Mouse (Mus musculus) lung, postnatal 0 days (tissue): Measurements from ENCODE around the gene Polr3h. TPM values are rescaled to one million over a fixed set of nuclear protein-coding genes. Genes with fewer than 3 reads are reported as not detected.

Experiments used
- ATAC-seq: fragments of 200-750 bp; cut with Nextera tagmentation; 2 replicates; pipeline ENCODE4 v1.8.0; 2017; ENCODE audit warnings: moderate library complexity
- DNase-seq: peaks from one replicate; pipeline ENCODE4 v3.0.0-alpha.2; 2016; ENCODE audit warnings: low spot score
- H3K27ac ChIP-seq: fragments of 300-500 bp; sonication (generic); 2 replicates; pipeline ENCODE4 v1.5.1; 2014; ENCODE audit warnings: antibody characterized with exemption, mild to moderate bottlenecking, low read length, mixed read lengths
- H3K27me3 ChIP-seq: fragments of 300-500 bp; sonication (generic); replicated peaks from 2 replicates; pipeline ENCODE4 v1.6.1; 2014; ENCODE audit warnings: low read length, mixed read lengths; ENCODE audit not compliant: insufficient read depth
- H3K36me3 ChIP-seq: fragments of 300-500 bp; sonication (generic); 2 replicates; pipeline ENCODE4 v1.6.1; 2014; ENCODE audit warnings: low read length, mixed read lengths; ENCODE audit not compliant: insufficient read depth
- H3K4me1 ChIP-seq: fragments of 300-500 bp; sonication (generic); 2 replicates; pipeline ENCODE4 v1.6.1; 2014; ENCODE audit warnings: antibody characterized with exemption, low read depth, low read length, mixed read lengths; ENCODE audit not compliant: insufficient read depth
- H3K4me2 ChIP-seq: fragments of 300-500 bp; sonication (generic); replicated peaks from 2 replicates; pipeline ENCODE4 v1.6.1; 2014; ENCODE audit warnings: low read depth, mild to moderate bottlenecking, low read length, moderate library complexity, mixed read lengths
- H3K4me3 ChIP-seq: fragments of 300-500 bp; sonication (generic); 2 replicates; pipeline ENCODE4 v1.5.1; 2014; ENCODE audit warnings: low read depth, low read length
- H3K9ac ChIP-seq: fragments of 300-500 bp; sonication (generic); replicated peaks from 2 replicates; pipeline ENCODE4 v1.6.1; 2014; ENCODE audit warnings: low read depth, mild to moderate bottlenecking
- H3K9me3 ChIP-seq: fragments of 300-500 bp; sonication (generic); 2 replicates; pipeline ENCODE4 v1.6.1; 2016; ENCODE audit warnings: low read length, mixed read lengths
- CTCF ChIP-seq: IDR thresholded peaks from 2 replicates; pipeline ENCODE4 v1.5.1; 2016; ENCODE audit warnings: antibody characterized with exemption, mild to moderate bottlenecking
- EP300 ChIP-seq: IDR thresholded peaks from 2 replicates; pipeline ENCODE4 v1.6.1; 2016; ENCODE audit warnings: antibody characterized with exemption, mild to moderate bottlenecking, control low read depth
- WGBS: fragments of 180-500 bp; shearing (Covaris S2); extraction: QIAGEN DNeasy Blood & Tissue Kit; methylation state at CpG from one replicate; pipeline ENCODE4 v1.1.7; 2014; 5-methylcytosine and 5-hydroxymethylcytosine counted together
- polyA plus RNA-seq: library from polyadenylated mRNA; unstranded; fragments of >200 nt; fragmentation: Nextera tagmentation; extraction: Ambion mirVana; gene quantifications from 2 replicates; pipeline ENCODE4 v1.2.1, GENCODE M21; 2015

Gene Polr3h
- polyA plus RNA-seq, 1 experiment from 2014 or later, result 43.1 TPM

- WGBS, result 89% methylated on average over 1 of the region's 1 CpGs
- ATAC-seq, result no peak
- no peak for DNase-seq
- Histone ChIP-seq H3K9me3 (no peaks in the 10 kb centered on the region), H3K9ac (no peak overlapping the region), H3K4me2 (no peak overlapping the region), H3K27ac (no peak overlapping the region), H3K4me3 (no peak overlapping the region), H3K36me3 (no peaks in the 10 kb centered on the region), H3K27me3 (no peaks in the 10 kb centered on the region), H3K4me1 (no peaks in the 10 kb centered on the region; the same call in 1 of the 2 replicates)
- TF ChIP-seq CTCF (no peak), EP300 (no peak)
Measured at GRCm38 (mm10) chr15:81933986-81934385, 7.9 kb upstream of the Polr3h start.

- ATAC-seq, result peak; percentile 8; the same call in 1 of the 2 replicates
- Histone ChIP-seq H3K36me3 (no peaks in the 10 kb centered on the region), H3K4me2 (no peak overlapping the region), H3K4me3 (no peak overlapping the region), H3K27me3 (no peaks in the 10 kb centered on the region), H3K27ac (no peak overlapping the region), H3K9me3 (no peaks in the 10 kb centered on the region), H3K4me1 (no peaks in the 10 kb centered on the region; the same call in 1 of the 2 replicates), H3K9ac (no peak overlapping the region)
- WGBS, result 12% methylated on average over 12 of the region's 12 CpGs
- no peak for DNase-seq
- TF ChIP-seq EP300 (no peak), CTCF (no peak)
Measured at GRCm38 (mm10) chr15:81932951-81933470, 7.0 kb upstream of the Polr3h start.

GRCm38 (mm10) chr15:81928277-81928676 is 2.2 kb upstream of the Polr3h start:
- Histone ChIP-seq H3K4me3 (no peak overlapping the region), H3K27ac (no peak overlapping the region), H3K9ac (no peak overlapping the region), H3K4me1 (peaks cover 5% of the 10 kb centered on the region; the same call in 1 of the 2 replicates), H3K9me3 (no peaks in the 10 kb centered on the region), H3K4me2 (no peak overlapping the region), H3K27me3 (no peaks in the 10 kb centered on the region), H3K36me3 (no peaks in the 10 kb centered on the region)
- DNase-seq, result peak; percentile 53
- no peak for ATAC-seq
- WGBS, result 44% methylated on average over 11 of the region's 11 CpGs
- TF ChIP-seq EP300 (no peak), CTCF (no peak)

GRCm38 (mm10) chr15:81927741-81928140 is 1.7 kb upstream of the Polr3h start:
- TF ChIP-seq CTCF (0 out of 2 replicates have a peak, but pooled peaks have one; percentile 3), EP300 (no peak)
- Histone ChIP-seq H3K36me3 (no peaks in the 10 kb centered on the region), H3K4me1 (peaks cover 5% of the 10 kb centered on the region; the same call in 1 of the 2 replicates), H3K4me2 (no peak overlapping the region), H3K9me3 (no peaks in the 10 kb centered on the region), H3K9ac (no peak overlapping the region), H3K4me3 (no peak overlapping the region), H3K27ac (no peak overlapping the region), H3K27me3 (no peaks in the 10 kb centered on the region)
- DNase-seq (no peak), ATAC-seq (no peak)
- WGBS, result 46% methylated on average over 4 of the region's 4 CpGs

GRCm38 (mm10) chr15:81926446-81926822 is 394 bp upstream of the Polr3h start:
- no peak for TF ChIP-seq EP300
- TF ChIP-seq CTCF, result no peak
- Histone ChIP-seq H3K9me3 (no peaks in the 10 kb centered on the region), H3K4me1 (peaks cover 5% of the 10 kb centered on the region; the same call in 1 of the 2 replicates), H3K27ac (no peak overlapping the region), H3K36me3 (no peaks in the 10 kb centered on the region), H3K4me2 (no peak overlapping the region), H3K9ac (no peak overlapping the region), H3K27me3 (no peaks in the 10 kb centered on the region), H3K4me3 (no peak overlapping the region)
- WGBS, result 36% methylated on average over 9 of the region's 9 CpGs
- ATAC-seq (no peak), DNase-seq (no peak)

- H3K9me3 ChIP-seq, result no peaks in the 10 kb centered on the region
- H3K4me2 ChIP-seq, result peak overlapping the region; percentile 92; the same call in 1 of the 2 replicates
- DNase-seq, result no peak
- no peaks in the 10 kb centered on the region for H3K27me3 ChIP-seq
- H3K4me3 ChIP-seq, result peak overlapping the region; percentile 50; the same call in 1 of the 2 replicates
- TF ChIP-seq CTCF (no peak), EP300 (no peak)
- no peaks in the 10 kb centered on the region for H3K36me3 ChIP-seq
- no peak overlapping the region for H3K9ac ChIP-seq
- H3K27ac ChIP-seq, result no peak overlapping the region
- WGBS, result 86% methylated on average over 11 of the region's 11 CpGs
- no peak for ATAC-seq
- H3K4me1 ChIP-seq, result peaks cover 5% of the 10 kb centered on the region; the same call in 1 of the 2 replicates
Measured at GRCm38 (mm10) chr15:81924933-81925332, 1.1 kb downstream of the Polr3h start.
